Mouse (Mus musculus): ENCODE data around the gene A630001G21Rik. TPM values are rescaled to one million over a fixed set of nuclear protein-coding genes. Genes with fewer than 3 reads are reported as not detected.

The A630001G21Rik gene
- total and polyA plus RNA-seq, 2 experiments from 2014 or later: 0.60 TPM; not detected in 1

DNA sequence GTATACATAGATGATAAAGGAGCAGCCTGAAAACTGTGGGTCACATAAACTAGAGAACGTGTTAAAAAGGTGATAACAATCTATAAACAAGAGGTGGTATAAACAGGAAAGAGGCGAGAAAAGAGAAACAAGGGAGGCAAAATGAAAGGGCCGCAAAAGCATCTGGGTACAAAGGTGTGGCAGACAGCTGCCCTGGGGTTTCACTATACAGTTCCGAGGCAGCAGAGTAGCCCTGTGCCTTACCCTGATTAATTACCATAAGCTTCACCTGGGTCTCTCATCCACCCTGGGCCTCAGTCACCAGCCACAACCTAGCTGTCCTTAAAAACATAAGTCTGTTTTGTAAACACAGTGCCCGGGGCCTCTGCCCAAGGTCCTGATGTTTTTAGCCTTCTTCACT lies 91.8 kb downstream of the A630001G21Rik start:
- Histone ChIP-seq H3K9me3 (replicated peaks; ENCODE audit: control insufficient read depth, low read length) (no peaks in the 10 kb centered on the region), H3K36me3 (replicated peaks; ENCODE audit: control insufficient read depth, insufficient read depth, low read length) (no peaks in the 10 kb centered on the region), H3K27ac (ENCODE audit: low read depth) (peak overlapping the region; percentile 36; the same call in 1 of the 2 replicates), H3K4me2 (ENCODE audit: low read depth, low read length) (no peak overlapping the region), H3K27me3 (ENCODE audit: control insufficient read depth, insufficient read depth, low read length) (no peaks in the 10 kb centered on the region), H3K4me1 (ENCODE audit: control insufficient read depth, insufficient read depth) (no peaks in the 10 kb centered on the region), H3K4me3 (ENCODE audit: low read depth, low read length) (no peak overlapping the region), H3K9ac (replicated peaks; ENCODE audit: low read depth, low read length) (no peak overlapping the region)
- 70% methylated on average over 5 of the region's 5 CpGs for whole genome bisulfite sequencing
- DNase-seq (ENCODE audit: low spot score) (no peak), ATAC-seq (ENCODE audit: insufficient read depth, low read depth) (no peak)
- TF ChIP-seq EP300 (IDR thresholded peaks at IDR 0.05; ENCODE audit: low read depth) (no peak), CTCF (IDR thresholded peaks at IDR 0.05; ENCODE audit: low read depth) (no peak)

DNA sequence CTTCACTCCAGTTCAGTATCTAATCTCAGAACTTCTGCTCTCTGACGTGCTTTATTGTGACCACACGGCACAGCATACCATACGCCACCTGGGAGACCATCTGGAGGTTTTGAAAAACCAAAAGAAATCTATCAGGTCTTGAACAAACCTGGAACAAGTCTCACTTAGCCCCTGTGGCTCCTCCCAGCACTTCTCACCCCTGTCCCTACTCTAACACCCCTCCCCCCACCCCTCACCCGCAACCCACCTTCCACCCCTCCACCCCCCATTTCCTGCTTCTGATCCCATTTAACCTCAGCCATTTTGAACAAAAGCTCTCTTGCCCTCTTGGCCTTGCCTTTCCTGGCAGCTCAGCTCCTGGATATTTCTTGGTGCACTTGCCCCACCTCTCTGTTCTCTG lies 98.2 kb downstream of the A630001G21Rik start:
- H3K4me3 ChIP-seq (ENCODE audit: low read depth, low read length): no peak overlapping the region
- no peak for TF ChIP-seq EP300 (IDR thresholded peaks at IDR 0.05; ENCODE audit: low read depth)
- H3K27ac ChIP-seq (ENCODE audit: low read depth): no peak overlapping the region
- ATAC-seq (ENCODE audit: insufficient read depth, low read depth): no peak
- H3K9me3 ChIP-seq (replicated peaks; ENCODE audit: control insufficient read depth, low read length): no peaks in the 10 kb centered on the region
- WGBS: 42% methylated on average over 4 of the region's 4 CpGs
- no peak overlapping the region for H3K4me2 ChIP-seq (ENCODE audit: low read depth, low read length)
- no peak for DNase-seq (ENCODE audit: low spot score)
- no peak overlapping the region for H3K9ac ChIP-seq (replicated peaks; ENCODE audit: low read depth, low read length)
- H3K36me3 ChIP-seq (replicated peaks; ENCODE audit: control insufficient read depth, insufficient read depth, low read length): no peaks in the 10 kb centered on the region
- no peaks in the 10 kb centered on the region for H3K27me3 ChIP-seq (ENCODE audit: control insufficient read depth, insufficient read depth, low read length)
- H3K4me1 ChIP-seq (ENCODE audit: control insufficient read depth, insufficient read depth): no peaks in the 10 kb centered on the region

Small RNA genes lying within 50 kb of the gene (microRNA-seq; reads per million reads assigned to microRNA genes)
- not detected for gene Gm25472
- not detected for gene Mir8096

Other genes with a start within 250 kb of the A630001G21Rik start
- not detected in 2 replicates for gene G530012D18Rik, start 203.0 kb downstream of the A630001G21Rik start, total RNA-seq (2014; rRNA removed; ENCODE audit: low replicate concordance)
- not detected in 2 replicates for gene G530012D18Rik, start 203.0 kb downstream of the A630001G21Rik start, polyA plus RNA-seq (2015; fragmentation: Nextera tagmentation; extraction: Ambion mirVana)
- gene Sp110, start 179.8 kb downstream of the A630001G21Rik start, total RNA-seq (2014; rRNA removed; ENCODE audit: low replicate concordance): 1.2 and 11.2 TPM in 2 replicates
- gene Sp110, start 179.8 kb downstream of the A630001G21Rik start, polyA plus RNA-seq (2015; fragmentation: Nextera tagmentation; extraction: Ambion mirVana): 2.9 and 3.6 TPM in 2 replicates
- 10.4 and 10.6 TPM in 2 replicates for gene Sp140, start 178.3 kb downstream of the A630001G21Rik start, total RNA-seq (2014; rRNA removed; ENCODE audit: low replicate concordance)
- gene Sp140, start 178.3 kb downstream of the A630001G21Rik start, polyA plus RNA-seq (2015; fragmentation: Nextera tagmentation; extraction: Ambion mirVana): 0.88 and 1.2 TPM in 2 replicates
- 9.2 and 14.8 TPM in 2 replicates for gene Sp100, start 128.7 kb downstream of the A630001G21Rik start, total RNA-seq (2014; rRNA removed; ENCODE audit: low replicate concordance)
- gene Sp100, start 128.7 kb downstream of the A630001G21Rik start, polyA plus RNA-seq (2015; fragmentation: Nextera tagmentation; extraction: Ambion mirVana): 5.6 and 7.2 TPM in 2 replicates
- 102 and 138 TPM in 2 replicates for gene Cab39, start 14.8 kb upstream of the A630001G21Rik start, total RNA-seq (2014; rRNA removed; ENCODE audit: low replicate concordance)
- 20.0 and 21.3 TPM in 2 replicates for gene Cab39, start 14.8 kb upstream of the A630001G21Rik start, polyA plus RNA-seq (2015; fragmentation: Nextera tagmentation; extraction: Ambion mirVana)
- 180 and 255 TPM in 2 replicates for gene Itm2c, start 115.6 kb upstream of the A630001G21Rik start, total RNA-seq (2014; rRNA removed; ENCODE audit: low replicate concordance)
- gene Itm2c, start 115.6 kb upstream of the A630001G21Rik start, polyA plus RNA-seq (2015; fragmentation: Nextera tagmentation; extraction: Ambion mirVana): 144 and 146 TPM in 2 replicates
- gene 4933407L21Rik, start 149.8 kb upstream of the A630001G21Rik start, total RNA-seq (2014; rRNA removed; ENCODE audit: low replicate concordance): not detected in 2 replicates
- gene 4933407L21Rik, start 149.8 kb upstream of the A630001G21Rik start, polyA plus RNA-seq (2015; fragmentation: Nextera tagmentation; extraction: Ambion mirVana): not detected in 2 replicates
- gene Gpr55, start 182.4 kb upstream of the A630001G21Rik start, total RNA-seq (2014; rRNA removed; ENCODE audit: low replicate concordance): 0.15 TPM in 1 of 2 replicates, not detected in the other
- gene Gpr55, start 182.4 kb upstream of the A630001G21Rik start, polyA plus RNA-seq (2015; fragmentation: Nextera tagmentation; extraction: Ambion mirVana): 0.04 TPM in 1 of 2 replicates, not detected in the other
- gene Spata3, start 238.2 kb upstream of the A630001G21Rik start, total RNA-seq (2014; rRNA removed; ENCODE audit: low replicate concordance): not detected in 2 replicates
- gene Spata3, start 238.2 kb upstream of the A630001G21Rik start, polyA plus RNA-seq (2015; fragmentation: Nextera tagmentation; extraction: Ambion mirVana): not detected in 2 replicates